Mouse (Mus musculus): Measurements from ENCODE around the gene Cox16.

GRCm38 (mm10) chr12:81532316-81533028 is 47.5 kb upstream of the Cox16 start, which contains the start of the genes Gm20498 and Synj2bp:
- TF ChIP-seq POLR2A (IDR thresholded peaks at IDR 0.05; ENCODE audit: insufficient read depth, low read depth, low read length) (peak; percentile 83), EP300 (IDR thresholded peaks at IDR 0.05; ENCODE audit: insufficient read depth, low read depth, low read length) (no peak)

Data from heart, adult 2 months (tissue).